Mouse (Mus musculus) inflammation-experienced regulatory T-cells, adult 6 months (primary cell): ENCODE measurements around the gene Nosip. TPM values are rescaled to one million over a fixed set of nuclear protein-coding genes. Genes with fewer than 3 reads are reported as not detected.
A peak's percentile ranks its signal among the peaks of the same experiment; 100 is the strongest.
"Not testable (repeated sequence)": the region's sequence is repeated elsewhere in the genome, so short reads cannot be mapped to it uniquely, and the experiment has no call there.

Source experiments
- ATAC-seq: one replicate; pipeline ENCODE4 v1.8.0; 2017
- polyA plus RNA-seq, 3 experiments: library from polyadenylated mRNA; unstranded; fragments of 100-300 nt; shearing (Covaris generic); gene quantifications; one replicate each; pipeline ENCODE4 v1.2.1; 2017

The Nosip gene
- polyA plus RNA-seq, 3 experiments from 2014 or later = 129 to 164 (median 158) TPM

DNA sequence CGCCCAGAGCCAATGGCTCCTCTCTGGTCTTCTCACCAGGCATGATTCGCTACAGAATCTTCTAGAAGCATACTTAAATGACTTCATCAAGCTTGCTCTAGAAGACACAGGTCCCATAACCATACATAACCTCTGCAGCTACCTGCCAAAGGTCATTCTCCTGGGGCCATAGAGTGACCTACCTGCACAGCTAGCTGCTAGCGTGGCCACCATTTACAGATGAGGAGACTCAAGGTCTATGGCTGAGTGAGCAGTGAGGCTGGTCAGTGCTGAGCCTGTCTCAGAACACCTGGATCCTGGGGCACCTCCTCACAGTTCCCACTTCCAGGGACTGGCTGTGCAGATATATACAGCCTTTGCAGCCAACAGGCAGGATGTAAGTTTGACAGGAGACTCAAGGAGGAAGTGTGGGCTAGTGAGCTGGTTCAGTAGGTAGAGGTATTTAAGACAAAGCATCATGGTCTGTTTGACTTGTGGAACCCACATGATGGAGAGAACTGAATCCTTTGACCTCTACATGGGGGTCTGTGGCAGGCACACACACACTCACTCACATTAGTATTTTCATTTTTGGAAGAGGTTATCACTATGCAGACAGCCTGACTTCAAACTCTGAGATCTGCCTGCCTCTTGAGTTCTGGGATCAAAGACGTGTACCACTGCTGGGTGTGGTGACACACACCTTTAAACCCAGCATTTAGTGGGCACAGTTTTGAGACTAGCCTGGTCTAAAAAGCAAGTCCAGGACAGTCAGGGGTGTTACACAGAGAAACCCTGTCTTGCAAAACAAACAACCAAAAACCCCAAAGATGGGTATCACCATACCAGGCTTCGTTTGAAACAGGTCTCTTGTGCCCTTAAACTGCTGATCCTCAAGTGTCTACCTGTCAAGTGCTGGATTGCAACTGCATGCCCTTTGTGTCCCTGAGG, 57.8 kb downstream of the Nosip start:
- no peak for ATAC-seq

DNA sequence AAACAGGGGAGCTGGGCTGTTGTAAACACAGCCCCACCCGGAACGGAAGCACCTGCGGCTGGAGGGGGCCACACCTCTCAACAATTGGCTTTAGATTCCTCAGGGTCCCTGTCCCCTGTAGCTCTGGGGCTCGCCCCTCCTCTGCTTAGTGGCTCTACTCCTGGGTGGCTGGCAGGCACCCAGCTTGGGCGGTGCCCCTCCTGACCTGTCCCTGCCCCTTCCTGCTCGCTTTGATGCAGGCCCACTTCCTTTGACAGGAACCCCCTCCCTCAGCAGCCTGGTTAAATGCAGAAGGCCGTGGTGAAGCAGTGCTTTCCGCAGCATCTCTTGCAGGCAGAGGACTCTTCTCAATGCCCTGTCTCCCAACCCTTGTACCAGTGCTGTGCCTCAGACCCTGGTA, 59.2 kb downstream of the Nosip start:
- peak; percentile 64 for ATAC-seq

DNA sequence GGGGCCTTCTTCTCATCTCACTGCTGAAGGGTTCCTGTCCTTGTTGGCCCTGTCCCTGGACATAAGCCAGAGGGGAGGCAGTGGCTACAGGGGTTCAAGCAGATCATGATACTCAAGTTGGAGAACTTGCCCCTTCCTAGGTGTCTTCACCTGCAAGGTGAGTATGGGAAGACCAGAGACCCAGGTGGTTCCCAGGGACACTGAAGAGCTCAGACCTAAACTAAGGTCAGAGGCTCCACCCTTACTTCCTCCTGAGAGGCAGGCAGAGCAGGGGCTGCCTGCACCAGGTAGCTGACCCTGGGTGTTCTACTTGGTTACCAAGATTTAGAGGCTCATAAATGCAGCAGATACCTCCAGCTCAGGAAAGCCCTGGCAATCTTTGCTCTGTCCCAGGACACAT, 59.7 kb downstream of the Nosip start:
- ATAC-seq = no peak

DNA sequence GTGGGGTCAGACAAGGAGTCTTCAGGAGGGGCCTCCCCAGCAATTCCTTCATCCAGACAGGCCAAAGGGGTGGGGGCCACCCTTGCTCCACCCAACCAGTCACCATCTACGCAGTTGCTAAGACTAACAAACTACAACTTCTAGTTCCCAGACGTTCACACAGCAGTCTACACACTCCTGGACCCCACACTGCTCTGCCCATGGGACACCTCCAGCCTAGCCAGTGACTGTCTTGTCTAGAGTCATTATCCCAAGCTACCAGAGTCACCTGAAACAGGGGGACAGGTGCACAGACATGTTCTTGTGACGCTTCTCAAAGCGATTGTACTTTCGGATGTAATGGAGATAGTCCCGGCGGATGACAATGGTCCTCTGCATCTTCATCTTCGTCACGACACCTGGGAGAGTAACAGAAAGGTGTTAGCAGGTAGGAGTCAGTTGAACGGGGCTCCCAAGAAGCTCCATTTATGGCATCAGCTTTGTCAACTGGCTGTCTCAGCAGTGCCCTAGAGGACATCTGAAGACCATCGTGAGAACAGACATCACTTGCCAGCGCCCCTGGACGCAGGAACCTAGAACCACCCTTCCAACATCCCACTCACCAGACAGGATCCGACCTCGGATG, 60.4 kb downstream of the Nosip start:
- ATAC-seq = no peak

DNA sequence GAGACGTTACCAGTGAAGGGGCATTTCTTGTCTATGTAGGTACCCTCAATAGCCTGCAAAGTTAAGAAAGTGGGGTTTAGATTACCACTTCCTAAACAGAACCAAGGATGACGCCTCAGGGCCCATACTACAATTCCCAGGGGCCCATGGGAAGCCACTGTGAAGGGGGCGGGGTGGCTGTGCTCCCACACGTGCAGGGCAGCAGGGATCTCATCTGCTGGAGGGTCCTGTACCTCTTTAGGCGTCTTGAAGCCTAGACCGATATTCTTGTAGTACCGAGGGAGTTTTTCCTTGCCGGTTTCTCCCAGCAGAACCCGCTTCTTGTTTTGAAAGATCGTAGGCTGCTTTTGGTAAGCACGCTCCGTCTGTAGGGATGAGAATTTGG, 60.9 kb downstream of the Nosip start:
- no peak for ATAC-seq

DNA sequence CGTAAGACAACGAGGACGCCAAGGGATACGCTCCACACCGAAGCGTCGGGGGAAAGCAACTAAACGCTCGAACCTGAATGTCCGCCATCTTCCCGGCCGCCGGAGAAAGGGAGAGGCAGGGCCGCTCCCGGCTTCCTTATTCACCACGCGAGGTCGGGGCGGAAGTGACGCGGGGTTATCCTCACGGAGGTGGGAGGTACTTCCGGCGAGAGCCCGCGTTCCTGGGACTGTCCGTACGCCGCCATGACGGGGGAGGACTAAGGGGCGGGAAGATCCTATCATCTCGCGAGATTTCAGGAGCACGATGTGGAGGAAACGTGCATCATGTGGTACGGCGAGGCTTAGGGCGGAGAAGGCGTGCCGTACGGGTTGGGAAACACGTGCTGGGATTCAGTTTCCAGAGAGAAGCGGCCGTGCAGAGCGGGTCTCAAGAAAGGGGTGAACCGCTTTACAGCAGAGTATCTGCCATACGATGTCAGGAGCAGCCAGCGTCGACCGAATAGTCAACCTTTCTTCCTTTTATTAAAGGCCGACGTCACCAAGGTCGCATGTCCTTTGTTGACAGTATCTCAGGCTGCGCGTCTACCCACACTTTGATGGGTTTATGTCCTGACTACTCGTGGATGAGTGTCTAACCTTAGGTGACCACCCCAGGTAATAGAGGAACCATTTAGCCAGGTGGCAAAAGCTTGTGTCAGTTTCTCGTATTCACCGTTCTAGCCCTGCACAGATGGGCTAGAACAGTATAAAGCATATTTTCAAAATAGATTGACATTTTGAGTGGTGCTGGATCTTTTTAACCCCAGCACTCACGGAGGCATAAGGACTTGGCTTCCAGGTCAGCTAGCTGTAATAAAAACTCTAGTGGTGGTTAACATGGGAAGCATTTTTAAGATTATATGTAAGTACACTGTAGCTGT, 62.3 kb downstream of the Nosip start, which contains the start of gene Rps11:
Rps11 (minus strand) TSS at position 216 of the 920 bp plus-strand sequence.
- peak; percentile 63 for ATAC-seq

DNA sequence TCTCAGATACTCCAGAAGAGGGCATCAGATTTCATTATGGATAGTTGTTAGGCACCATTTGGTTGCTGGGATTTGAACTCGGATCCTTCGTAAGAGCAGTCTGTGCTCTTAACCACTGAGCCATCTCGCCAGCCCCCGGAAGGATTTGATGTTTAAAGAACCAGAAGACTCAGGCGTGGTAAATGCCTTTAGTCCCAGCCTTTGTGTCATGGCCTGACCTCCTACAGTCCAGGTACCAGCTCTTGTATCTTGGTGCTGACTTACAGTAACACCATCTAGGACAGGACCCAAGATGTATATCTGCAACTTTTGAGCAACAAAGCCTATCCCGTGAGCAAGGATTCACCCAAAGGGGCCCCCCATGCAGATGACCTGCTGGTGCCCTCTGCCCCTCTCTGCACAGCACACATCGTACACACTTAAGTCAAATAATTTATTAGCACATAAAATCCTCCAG, 62.9 kb downstream of the Nosip start:
- ATAC-seq = no peak

DNA sequence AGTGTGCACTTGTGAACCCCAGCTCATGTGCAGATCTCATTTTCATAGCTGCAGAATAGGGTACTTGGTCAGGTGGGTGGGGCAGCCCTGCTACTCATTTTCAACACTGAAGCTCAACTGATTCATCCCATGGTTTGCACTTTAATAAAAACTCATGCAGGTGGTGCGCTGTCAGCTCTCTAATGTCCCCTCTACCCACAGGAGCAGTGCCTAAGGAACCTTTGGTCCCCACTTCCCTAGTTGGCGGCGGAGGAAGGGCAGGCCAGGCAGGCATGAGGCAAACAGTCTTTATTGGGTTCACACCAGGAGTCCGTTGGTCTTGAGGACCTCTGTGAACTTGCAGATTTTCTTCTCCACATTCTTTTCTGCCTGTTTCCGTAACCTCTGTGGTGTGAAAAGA, 63.4 kb downstream of the Nosip start:
- not testable (repeated sequence) for ATAC-seq

DNA sequence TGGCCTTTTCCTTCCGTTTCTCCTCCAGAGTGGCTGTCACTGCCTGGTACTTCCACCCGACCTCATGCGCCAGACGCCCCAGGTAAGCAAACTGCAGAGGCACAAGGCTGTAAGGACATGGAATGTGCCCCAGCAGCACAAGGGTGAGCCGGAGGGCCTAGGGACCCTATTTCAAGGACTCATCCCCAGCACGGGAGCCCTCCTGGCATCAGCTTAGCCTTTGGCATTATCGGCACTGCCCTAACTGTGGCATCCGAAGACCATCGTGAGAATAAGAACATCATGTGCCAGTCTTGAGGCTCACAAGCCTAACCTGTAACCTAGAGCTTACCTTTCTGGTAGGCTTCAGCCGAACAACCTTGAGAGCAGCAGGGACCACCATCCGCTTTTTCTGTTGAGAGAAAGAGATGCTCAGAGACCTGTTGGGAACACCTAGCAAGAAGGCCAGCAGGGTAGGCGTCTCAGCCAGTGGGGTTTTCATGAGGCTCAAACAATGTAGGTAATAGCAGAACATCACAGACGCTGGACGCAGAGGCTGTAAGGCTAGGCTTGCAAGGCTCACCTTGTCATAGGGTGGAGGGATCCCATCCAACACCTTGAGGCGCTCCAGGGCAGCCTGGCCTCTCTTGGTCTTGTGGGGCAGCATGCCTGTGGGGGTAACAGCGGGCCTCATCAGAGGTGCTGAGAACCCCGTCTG, 64.1 kb downstream of the Nosip start:
- ATAC-seq = no peak

DNA sequence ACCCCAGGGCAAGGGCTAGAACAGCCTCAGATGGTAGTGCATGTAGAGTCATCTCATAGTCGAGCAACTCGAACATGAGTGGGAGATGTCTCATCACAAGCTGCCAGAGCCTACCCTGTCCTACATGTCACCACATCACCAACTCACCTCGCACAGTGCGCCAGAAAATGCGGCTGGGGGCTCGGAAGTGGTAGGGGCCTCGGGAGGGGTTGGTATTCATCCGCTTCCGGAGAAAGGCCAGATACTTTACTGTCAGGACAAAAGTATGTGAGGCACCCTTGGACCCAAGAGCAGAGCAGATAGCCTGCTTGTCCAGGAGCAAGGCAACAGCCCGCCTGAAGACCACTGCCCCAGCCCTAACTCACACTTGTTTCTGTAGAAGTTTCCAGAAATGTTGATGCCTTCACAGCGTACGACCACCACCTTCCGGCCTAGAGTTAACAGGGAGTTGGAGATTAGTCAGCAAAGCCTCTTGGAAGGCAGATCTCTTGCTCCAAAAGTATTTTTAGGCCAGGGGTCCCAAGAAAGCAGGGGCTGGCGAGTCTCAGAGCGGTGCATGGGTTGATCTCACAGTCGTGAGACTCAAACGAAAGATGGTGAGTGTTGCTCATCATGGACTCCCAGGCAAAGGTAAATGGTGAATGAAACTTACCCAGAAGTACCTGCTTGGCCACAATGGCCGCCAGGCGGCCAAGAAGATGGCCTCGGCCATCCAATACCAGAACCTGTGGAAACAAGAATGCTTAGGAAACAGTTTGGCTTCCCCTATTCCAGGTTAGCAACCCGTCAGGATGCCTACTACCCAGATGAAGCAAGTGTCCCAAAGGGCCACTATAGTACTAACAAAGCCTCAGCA, 64.8 kb downstream of the Nosip start:
- no peak for ATAC-seq

Other genes starting within 250 kb of the Nosip start
- 10 to 100 TPM; 30.8 to 60.2 (median 32.2) TPM for gene Nup62, start 246.3 kb upstream of the Nosip start, polyA plus RNA-seq
- gene Il4i1, start 246.0 kb upstream of the Nosip start, polyA plus RNA-seq = 1 to 10 TPM; 1.9 to 4.2 (median 2.1) TPM
- gene Atf5, start 245.8 kb upstream of the Nosip start, polyA plus RNA-seq = under 1 TPM in 1 of 3 experiments, not detected in 2; 0.41 TPM
- gene Akt1s1, start 213.4 kb upstream of the Nosip start, polyA plus RNA-seq = 1 to 10 TPM; 1.1 to 4.5 (median 3.7) TPM
- gene Tbc1d17, start 213.3 kb upstream of the Nosip start, polyA plus RNA-seq = 10 to 100 TPM; 43.9 to 66.0 (median 60.6) TPM
- gene Pnkp, start 205.3 kb upstream of the Nosip start, polyA plus RNA-seq = 10 to 100 TPM; 43.2 to 49.7 (median 46.8) TPM
- gene Ptov1, start 192.6 kb upstream of the Nosip start, polyA plus RNA-seq = 1 to 10 TPM; 1.9 to 5.6 (median 3.2) TPM
- gene Med25, start 169.7 kb upstream of the Nosip start, polyA plus RNA-seq = 10 to 100 TPM in 2 of 3 experiments, 1 to 10 TPM in 1; 7.1 to 14.1 (median 11.1) TPM
- gene Fuz, start 166.3 kb upstream of the Nosip start, polyA plus RNA-seq = 10 to 100 TPM in 2 of 3 experiments, 1 to 10 TPM in 1; 8.0 to 15.3 (median 11.0) TPM
- 10 to 100 TPM in 1 of 3 experiments, 1 to 10 TPM in 2; 6.1 to 12.1 (median 7.1) TPM for gene Ap2a1, start 132.9 kb upstream of the Nosip start, polyA plus RNA-seq
- gene Tsks, start 119.2 kb upstream of the Nosip start, polyA plus RNA-seq = not detected
- gene Cpt1c, start 87.6 kb upstream of the Nosip start, polyA plus RNA-seq = 1 to 10 TPM in 2 of 3 experiments, under 1 TPM in 1; 0.23 to 1.9 (median 1.5) TPM
- gene Prmt1, start 75.9 kb upstream of the Nosip start, polyA plus RNA-seq = 10 to 100 TPM; 37.3 to 84.6 (median 70.6) TPM
- 100 to 1,000 TPM in 2 of 3 experiments, 10 to 100 TPM in 1; 83.6 to 119 (median 115) TPM for gene Irf3, start 64.8 kb upstream of the Nosip start, polyA plus RNA-seq
- gene Bcl2l12, start 63.7 kb upstream of the Nosip start, polyA plus RNA-seq = 10 to 100 TPM; 21.0 to 29.3 (median 26.6) TPM
- 1 to 10 TPM; 7.4 to 8.9 (median 8.7) TPM for gene Scaf1, start 46.1 kb upstream of the Nosip start, polyA plus RNA-seq
- 1 to 10 TPM; 3.2 to 6.5 (median 5.1) TPM for gene Rras, start 44.5 kb upstream of the Nosip start, polyA plus RNA-seq
- 10 to 100 TPM in 1 of 3 experiments, 1 to 10 TPM in 2; 5.0 to 12.9 (median 9.8) TPM for gene Prr12, start 9.5 kb upstream of the Nosip start, polyA plus RNA-seq
- gene Prrg2, start 248 bp downstream of the Nosip start, polyA plus RNA-seq = 1 to 10 TPM; 2.0 to 2.3 (median 2.1) TPM
- 1 to 10 TPM; 1.7 to 6.5 (median 5.7) TPM for gene Rcn3, start 29.8 kb downstream of the Nosip start, polyA plus RNA-seq
- gene Fcgrt, start 41.4 kb downstream of the Nosip start, polyA plus RNA-seq = 1 to 10 TPM in 2 of 3 experiments, under 1 TPM in 1; 0.81 to 3.0 (median 1.8) TPM
- gene Rps11, start 62.0 kb downstream of the Nosip start, polyA plus RNA-seq = 1,000 to 10,000 TPM; 3,557 to 4,924 (median 4,468) TPM
- 1,000 to 10,000 TPM; 6,216 to 8,178 (median 7,568) TPM for gene Rpl13a, start 66.3 kb downstream of the Nosip start, polyA plus RNA-seq
- 1 to 10 TPM; 1.4 to 2.4 (median 1.6) TPM for gene Gm45713, start 73.8 kb downstream of the Nosip start, polyA plus RNA-seq
- gene Flt3l, start 74.0 kb downstream of the Nosip start, polyA plus RNA-seq = 100 to 1,000 TPM in 1 of 3 experiments, 10 to 100 TPM in 2; 70.2 to 108 (median 97.6) TPM
- 10 to 100 TPM; 42.9 to 50.6 (median 50.5) TPM for gene Pih1d1, start 91.9 kb downstream of the Nosip start, polyA plus RNA-seq
- 10 to 100 TPM; 15.2 to 32.1 (median 26.6) TPM for gene Aldh16a1, start 92.2 kb downstream of the Nosip start, polyA plus RNA-seq
- gene Slc17a7, start 101.5 kb downstream of the Nosip start, polyA plus RNA-seq = under 1 TPM in 1 of 3 experiments, not detected in 2; 0.16 TPM
- gene Gfy, start 117.1 kb downstream of the Nosip start, polyA plus RNA-seq = not detected
- gene Pth2, start 118.6 kb downstream of the Nosip start, polyA plus RNA-seq = not detected
- gene Ccdc155, start 142.5 kb downstream of the Nosip start, polyA plus RNA-seq = under 1 TPM in 1 of 3 experiments, not detected in 2; 0.24 TPM
- gene Dkkl1, start 149.7 kb downstream of the Nosip start, polyA plus RNA-seq = 10 to 100 TPM; 17.5 to 50.4 (median 28.3) TPM
- 1 to 10 TPM; 2.0 to 4.2 (median 3.2) TPM for gene Tead2, start 153.3 kb downstream of the Nosip start, polyA plus RNA-seq
- gene Cd37, start 176.7 kb downstream of the Nosip start, polyA plus RNA-seq = 100 to 1,000 TPM; 390 to 554 (median 476) TPM
- not detected for gene Slc6a16, start 178.7 kb downstream of the Nosip start, polyA plus RNA-seq
- gene Slc6a21, start 215.1 kb downstream of the Nosip start, polyA plus RNA-seq = under 1 TPM in 1 of 3 experiments, not detected in 2; 0.50 TPM